Mouse (Mus musculus): ENCODE results near the gene Btbd35f29. TPM values are rescaled to one million over a fixed set of nuclear protein-coding genes. Genes with fewer than 3 reads are reported as not detected.

Gene Btbd35f29
- polyA plus RNA-seq, 1 experiment from 2014 or later: not detected

Other genes with a start within 250 kb of the Btbd35f29 start
- gene Spin2f, start 136.2 kb downstream of the Btbd35f29 start, polyA plus RNA-seq (2015; fragmentation: Nextera tagmentation; extraction: Ambion mirVana): not detected in 2 replicates
- not detected in 2 replicates for gene Btbd35f26, start 218.8 kb downstream of the Btbd35f29 start, polyA plus RNA-seq (2015; fragmentation: Nextera tagmentation; extraction: Ambion mirVana)